Mouse (Mus musculus) limb, embryonic 14.5 days (tissue): ENCODE measurements at regions not wholly inside any gene's neighbourhood (a gene's known extent, or its start where the extent isn't known, plus 50 kb on each side); places are given as distances from the start of the nearest gene placed in this dataset.

ENCODE experiments used
- ATAC-seq: fragments of 200-750 bp; cut with Nextera tagmentation; 2 replicates; pipeline ENCODE4 v1.8.0; 2017; ENCODE audit warnings: low read depth, moderate number of reproducible peaks, moderate TSS enrichment; ENCODE audit not compliant: low FRiP score
- DNase-seq: peaks from one replicate; pipeline ENCODE4 v3.0.0-alpha.2; 2015; ENCODE audit warnings: low spot score
- H3K27ac ChIP-seq: fragments of 300-500 bp; sonication (generic); replicated peaks from 2 replicates; pipeline ENCODE4 v1.5.1; 2014; ENCODE audit warnings: low read depth, mild to moderate bottlenecking, low read length, moderate library complexity, mixed read lengths
- H3K27me3 ChIP-seq: fragments of 300-500 bp; sonication (generic); 2 replicates; pipeline ENCODE4 v1.6.1; 2014; ENCODE audit warnings: low read length, mixed read lengths; ENCODE audit not compliant: control insufficient read depth, insufficient read depth
- H3K36me3 ChIP-seq: fragments of 300-500 bp; sonication (generic); 2 replicates; pipeline ENCODE4 v1.6.1; 2014; ENCODE audit warnings: mild to moderate bottlenecking, low read length, moderate library complexity, mixed read lengths; ENCODE audit not compliant: control insufficient read depth, insufficient read depth
- H3K4me1 ChIP-seq: fragments of 300-500 bp; sonication (generic); 2 replicates; pipeline ENCODE4 v1.6.1; 2014; ENCODE audit warnings: antibody characterized with exemption, low read length, mixed read lengths; ENCODE audit not compliant: control insufficient read depth, insufficient read depth
- H3K4me2 ChIP-seq: fragments of 300-500 bp; sonication (generic); replicated peaks from 2 replicates; pipeline ENCODE4 v1.6.1; 2014; ENCODE audit warnings: low read depth, mild to moderate bottlenecking, low read length, moderate library complexity; ENCODE audit not compliant: severe bottlenecking
- H3K4me3 ChIP-seq: fragments of 300-500 bp; sonication (generic); replicated peaks from 2 replicates; pipeline ENCODE4 v1.5.1; 2014; ENCODE audit warnings: low read length
- H3K9ac ChIP-seq: fragments of 300-500 bp; sonication (generic); 2 replicates; pipeline ENCODE4 v1.6.1; 2014; ENCODE audit warnings: mild to moderate bottlenecking, low read depth, low read length, moderate library complexity; ENCODE audit not compliant: severe bottlenecking
- H3K9me3 ChIP-seq: fragments of 300-500 bp; sonication (generic); 2 replicates; pipeline ENCODE4 v1.6.1; 2016; ENCODE audit warnings: low read length; ENCODE audit not compliant: control insufficient read depth
- POLR2A ChIP-seq: fragments of 200-500 bp; IDR thresholded peaks from 2 replicates; pipeline ENCODE4 v1.8.0; 2012; ENCODE audit warnings: inconsistent platforms, mild to moderate bottlenecking, moderate library complexity, borderline replicate concordance; ENCODE audit not compliant: insufficient read depth, insufficient read length; ENCODE audit errors: extremely low read depth
- WGBS: fragments of 180-500 bp; shearing (Covaris S2); extraction: QIAGEN DNeasy Blood & Tissue Kit; methylation state at CpG from one replicate; pipeline ENCODE4 v1.1.7; 2014; 5-methylcytosine and 5-hydroxymethylcytosine counted together

GRCm38 (mm10) chr12:13035108-13035741 lies 93.5 kb upstream of the Mycn start:
- Histone ChIP-seq H3K9me3 (no peaks in the 10 kb centered on the region), H3K27ac (no peak overlapping the region), H3K27me3 (no peaks in the 10 kb centered on the region), H3K4me3 (no peak overlapping the region), H3K9ac (no peak overlapping the region), H3K4me1 (no peaks in the 10 kb centered on the region), H3K4me2 (no peak overlapping the region), H3K36me3 (no peaks in the 10 kb centered on the region)
- no peak for ATAC-seq
- DNase-seq, result no peak
- 82% methylated on average over 5 of the region's 5 CpGs for WGBS
- no peak for TF ChIP-seq POLR2A

GRCm38 (mm10) chr12:13030333-13030732 lies 88.6 kb upstream of the Mycn start:
- Histone ChIP-seq H3K36me3 (no peaks in the 10 kb centered on the region), H3K4me2 (no peak overlapping the region), H3K27me3 (no peaks in the 10 kb centered on the region), H3K9me3 (no peaks in the 10 kb centered on the region), H3K27ac (no peak overlapping the region), H3K4me1 (peaks cover 11% of the 10 kb centered on the region), H3K4me3 (no peak overlapping the region), H3K9ac (no peak overlapping the region)
- ATAC-seq, result no peak
- DNase-seq, result no peak
- no peak for TF ChIP-seq POLR2A
- WGBS, result 82% methylated on average over 7 of the region's 7 CpGs

- Histone ChIP-seq H3K4me3 (no peak overlapping the region), H3K4me1 (peaks cover 13% of the 10 kb centered on the region), H3K9ac (no peak overlapping the region), H3K27me3 (no peaks in the 10 kb centered on the region), H3K27ac (no peak overlapping the region), H3K4me2 (no peak overlapping the region), H3K9me3 (no peaks in the 10 kb centered on the region), H3K36me3 (no peaks in the 10 kb centered on the region)
- TF ChIP-seq POLR2A, result no peak
- ATAC-seq (no peak), DNase-seq (peak; percentile 23)
- WGBS, result 29% methylated on average over 3 of the region's 3 CpGs
Measured at GRCm38 (mm10) chr12:13028086-13028485, 86.4 kb upstream of the Mycn start.

- ATAC-seq (peak; percentile 78), DNase-seq (peak; percentile 67)
- H3K9me3 ChIP-seq, result no peaks in the 10 kb centered on the region
- no peak overlapping the region for H3K4me2 ChIP-seq
- no peak overlapping the region for H3K9ac ChIP-seq
- no peaks in the 10 kb centered on the region for H3K27me3 ChIP-seq
- peaks cover 13% of the 10 kb centered on the region for H3K4me1 ChIP-seq
- no peak for TF ChIP-seq POLR2A
- WGBS, result 11% methylated on average over 7 of the region's 7 CpGs
- no peaks in the 10 kb centered on the region for H3K36me3 ChIP-seq
- no peak overlapping the region for H3K27ac ChIP-seq
- H3K4me3 ChIP-seq, result no peak overlapping the region
Measured at GRCm38 (mm10) chr12:13026041-13026580, 84.4 kb upstream of the Mycn start.

- Histone ChIP-seq H3K4me3 (no peak overlapping the region), H3K4me2 (no peak overlapping the region), H3K9ac (no peak overlapping the region), H3K36me3 (no peaks in the 10 kb centered on the region), H3K9me3 (no peaks in the 10 kb centered on the region), H3K4me1 (peaks cover 13% of the 10 kb centered on the region), H3K27me3 (no peaks in the 10 kb centered on the region), H3K27ac (no peak overlapping the region)
- 56% methylated on average over 8 of the region's 8 CpGs for WGBS
- ATAC-seq (no peak), DNase-seq (no peak)
- TF ChIP-seq POLR2A, result no peak
Measured at GRCm38 (mm10) chr12:13024215-13024841, 82.6 kb upstream of the Mycn start.
